Mouse (Mus musculus): Measurements from ENCODE around the gene Rimbp2. TPM values are rescaled to one million over a fixed set of nuclear protein-coding genes. Genes with fewer than 3 reads are reported as not detected.

Gene Rimbp2
- total RNA-seq, 2 experiments from 2014 or later: not detected

DNA sequence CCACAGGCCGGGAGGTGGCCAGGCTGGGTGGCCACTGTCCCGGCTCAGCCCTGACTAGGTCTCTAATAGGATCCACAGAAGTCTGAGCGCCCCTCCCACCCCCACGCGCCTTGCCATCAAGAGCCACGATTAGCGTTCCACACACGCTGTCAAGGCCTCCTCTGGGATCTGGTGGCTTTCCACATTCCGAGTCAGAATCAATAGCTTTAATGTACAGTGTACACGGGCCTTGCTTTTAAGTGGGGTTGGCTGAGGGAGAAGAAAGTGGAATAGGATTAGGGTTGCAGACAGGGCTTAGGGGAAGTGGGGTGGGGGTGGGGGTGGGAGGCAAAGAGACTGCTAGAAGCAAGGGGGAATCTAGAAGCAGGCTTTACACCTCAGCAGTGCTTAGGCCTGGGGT is 12.8 kb downstream of the Rimbp2 start:
- intact Hi-C loops (cut with DNase I): no loop called here
- DNase-seq: no peak

DNA sequence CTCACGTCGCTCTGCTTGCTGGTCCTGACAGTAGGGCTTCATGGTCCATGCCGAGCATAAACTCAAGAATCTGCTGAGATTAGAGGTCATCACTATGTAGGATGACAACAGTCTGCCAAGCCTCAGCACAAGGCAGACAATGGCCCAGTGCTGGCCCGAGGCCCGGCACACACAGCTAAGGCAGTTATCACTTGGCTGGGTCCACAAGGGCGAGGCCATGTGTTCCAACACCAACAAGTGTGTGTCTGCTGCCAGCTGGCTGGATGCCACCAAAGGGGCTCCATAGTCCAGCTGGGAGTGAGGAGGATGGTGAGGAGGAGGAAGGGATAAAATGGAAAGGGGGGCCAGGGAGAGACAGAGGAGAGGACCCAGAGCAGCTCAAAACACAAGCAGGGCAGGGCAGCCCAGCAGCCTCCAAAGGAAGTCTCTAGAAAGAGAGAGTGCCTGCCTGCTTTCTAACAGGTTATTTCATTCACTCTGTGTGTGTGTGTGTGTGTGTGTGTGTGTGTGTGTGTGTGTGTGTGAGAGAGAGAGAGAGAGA is 17.9 kb downstream of the Rimbp2 start:
- intact Hi-C loops (cut with DNase I): no loop called here
- DNase-seq: peak; percentile 69 to 77

GRCm38 (mm10) chr5:128932776-128933175 is 20.5 kb downstream of the Rimbp2 start:
- intact Hi-C loops (cut with DNase I): no loop called here
- no peak for DNase-seq

- intact Hi-C loops (cut with DNase I): no loop called here
- DNase-seq: no peak
Measured at GRCm38 (mm10) chr5:128925073-128925472, 28.2 kb downstream of the Rimbp2 start.

- DNase-seq: no peak
- intact Hi-C loops (cut with DNase I): no loop called here
Measured at GRCm38 (mm10) chr5:128920112-128920511, 33.2 kb downstream of the Rimbp2 start.

GRCm38 (mm10) chr5:128917116-128917959 is 35.9 kb downstream of the Rimbp2 start:
- intact Hi-C loops (cut with DNase I): no loop called here
- DNase-seq: peak; percentile 72 to 82

- intact Hi-C loops (cut with DNase I): no loop called here
- DNase-seq: no peak
Measured at GRCm38 (mm10) chr5:128913820-128914219, 39.5 kb downstream of the Rimbp2 start.

- intact Hi-C loops (cut with DNase I): no loop called here
- no peak for DNase-seq
Measured at GRCm38 (mm10) chr5:128912374-128912773, 40.9 kb downstream of the Rimbp2 start.

DNA sequence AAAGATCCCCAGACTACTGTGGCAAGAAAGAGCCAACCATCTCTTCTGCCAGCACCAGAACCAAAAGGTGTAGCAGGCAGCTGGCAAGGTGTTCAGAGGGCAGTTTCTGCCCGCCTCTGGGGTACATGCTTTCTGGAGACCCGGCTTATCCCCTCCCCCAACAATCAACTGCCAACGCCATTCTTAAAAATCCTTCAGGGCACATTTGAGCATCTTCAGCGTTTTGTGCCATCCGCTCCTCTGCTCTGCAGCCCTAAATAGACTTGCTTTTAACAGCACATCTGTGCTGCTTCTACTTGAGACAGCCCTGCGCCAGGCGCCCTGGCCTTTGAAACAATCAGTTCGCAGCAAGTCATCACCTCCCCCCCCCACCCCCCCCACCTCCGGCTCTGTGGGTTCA is 41.7 kb downstream of the Rimbp2 start:
- DNase-seq: no peak
- intact Hi-C loops (cut with DNase I): no loop called here

GRCm38 (mm10) chr5:128904113-128904512 is 49.2 kb downstream of the Rimbp2 start:
- intact Hi-C loops (cut with DNase I): no loop called here
- no peak for DNase-seq

- intact Hi-C loops (cut with DNase I): no loop called here
- DNase-seq: no peak
Measured at GRCm38 (mm10) chr5:128903120-128903519, 50.2 kb downstream of the Rimbp2 start.

- DNase-seq: no peak
- intact Hi-C loops (cut with DNase I): no loop called here
Measured at GRCm38 (mm10) chr5:128899971-128900370, 53.3 kb downstream of the Rimbp2 start.

GRCm38 (mm10) chr5:128894921-128895320 is 58.4 kb downstream of the Rimbp2 start:
- intact Hi-C loops (cut with DNase I): no loop called here
- DNase-seq: no peak

DNA sequence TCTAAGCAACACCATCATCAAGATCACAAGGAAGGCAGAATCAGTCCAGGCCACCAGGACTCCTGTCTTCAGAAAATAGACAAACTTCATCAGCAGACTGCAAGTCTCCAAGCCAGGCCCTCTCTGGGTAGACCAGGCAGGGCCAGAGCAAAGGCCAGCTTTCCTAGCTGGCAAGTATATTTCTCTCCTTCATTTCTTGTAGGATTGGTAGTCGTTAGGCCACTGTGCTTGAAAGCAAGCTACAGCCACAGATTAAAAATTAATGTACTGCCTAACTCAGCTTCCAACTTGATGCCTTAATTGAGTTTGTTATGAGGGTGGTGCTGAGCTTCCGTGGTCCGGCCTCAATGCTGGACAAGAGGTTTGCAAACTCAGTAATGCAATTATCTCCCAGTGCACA is 65.7 kb downstream of the Rimbp2 start:
- intact Hi-C loops (cut with DNase I): no loop called here

DNA sequence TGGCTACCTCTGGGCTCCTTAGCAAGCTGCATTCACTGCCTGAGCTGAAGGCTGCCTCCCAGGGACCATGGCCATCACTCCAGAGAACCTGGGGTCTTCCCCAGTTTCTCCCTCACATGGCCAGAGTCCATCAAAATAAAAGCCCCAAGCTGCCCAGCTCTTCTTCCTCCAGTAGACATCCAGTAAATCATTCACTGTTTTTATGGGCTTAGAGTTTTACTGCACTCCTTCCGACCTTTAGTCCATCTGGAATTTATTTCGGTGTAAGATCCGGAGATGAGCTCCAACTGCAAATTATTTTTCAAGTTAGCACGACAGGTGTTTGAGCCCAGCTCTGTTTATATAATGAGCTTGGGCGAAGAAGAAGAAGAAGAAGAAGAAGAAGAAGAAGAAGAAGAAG is 69.0 kb downstream of the Rimbp2 start:
- no peak for DNase-seq
- intact Hi-C loops (cut with DNase I): no loop called here

More for the DNA sequence above, 65.7 kb downstream of the Rimbp2 start:
- DNase-seq: no peak

- peak in 1 of 2 experiments; percentile 7 for DNase-seq
- intact Hi-C loops (cut with DNase I): no loop called here
Measured at GRCm38 (mm10) chr5:128879092-128879491, 74.2 kb downstream of the Rimbp2 start.

GRCm38 (mm10) chr5:128877425-128878035 is 75.8 kb downstream of the Rimbp2 start:
- intact Hi-C loops (cut with DNase I): no loop called here
- DNase-seq: no peak

GRCm38 (mm10) chr5:128871706-128872105 is 81.6 kb downstream of the Rimbp2 start:
- intact Hi-C loops (cut with DNase I): no loop called here
- no peak for DNase-seq

- intact Hi-C loops (cut with DNase I): no loop called here
- DNase-seq: no peak
Measured at GRCm38 (mm10) chr5:128866811-128867210, 86.5 kb downstream of the Rimbp2 start.

DNA sequence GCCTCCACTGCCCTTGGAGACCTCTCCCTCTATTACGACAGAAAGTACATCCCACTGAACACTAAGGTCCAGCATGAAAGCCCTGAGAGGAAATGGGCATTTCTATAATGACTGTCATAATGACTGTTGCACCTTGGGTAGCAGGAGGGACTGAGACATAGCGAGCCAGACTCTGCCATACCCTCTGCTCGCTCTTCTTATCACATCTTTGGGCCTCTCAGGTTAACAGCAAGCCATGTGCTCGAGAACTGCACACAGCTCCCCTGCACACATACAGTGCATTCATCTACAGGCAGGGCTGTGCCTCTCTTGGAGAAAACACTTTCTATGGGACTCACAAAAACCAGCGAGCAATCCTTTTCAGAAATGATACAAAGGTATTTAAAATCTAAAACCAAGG is 87.0 kb downstream of the Rimbp2 start:
- DNase-seq: no peak
- intact Hi-C loops (cut with DNase I): no loop called here

- DNase-seq: no peak
- intact Hi-C loops (cut with DNase I): no loop called here
Measured at GRCm38 (mm10) chr5:128863497-128863896, 89.8 kb downstream of the Rimbp2 start.

DNA sequence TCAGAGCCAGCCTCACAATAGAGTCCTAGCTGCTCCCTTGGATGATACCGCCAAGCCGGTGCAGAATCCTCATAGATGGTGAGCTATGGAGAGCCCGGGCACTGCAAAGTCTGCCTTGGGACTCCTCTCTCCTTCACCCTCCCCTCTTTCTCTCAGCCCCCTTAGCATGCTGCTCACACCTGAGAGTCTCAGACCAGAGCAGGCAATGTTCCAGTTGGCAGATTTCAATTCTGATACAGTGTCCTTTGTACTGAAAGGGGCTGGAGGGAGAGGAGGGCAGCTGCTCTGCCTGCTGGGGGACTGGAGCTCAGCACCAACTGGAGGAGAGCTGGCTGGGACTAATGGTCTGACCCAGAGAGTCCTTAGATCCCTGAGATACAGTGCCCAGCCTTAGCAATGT is 92.4 kb downstream of the Rimbp2 start:
- no peak for DNase-seq
- intact Hi-C loops (cut with DNase I): no loop called here

Measured in heart, postnatal 14 days (tissue).